Mouse (Mus musculus): ENCODE measurements at regions not wholly inside any gene's neighbourhood (a gene's known extent, or its start where the extent isn't known, plus 50 kb on each side); places are given as distances from the start of the nearest gene placed in this dataset.

DNA sequence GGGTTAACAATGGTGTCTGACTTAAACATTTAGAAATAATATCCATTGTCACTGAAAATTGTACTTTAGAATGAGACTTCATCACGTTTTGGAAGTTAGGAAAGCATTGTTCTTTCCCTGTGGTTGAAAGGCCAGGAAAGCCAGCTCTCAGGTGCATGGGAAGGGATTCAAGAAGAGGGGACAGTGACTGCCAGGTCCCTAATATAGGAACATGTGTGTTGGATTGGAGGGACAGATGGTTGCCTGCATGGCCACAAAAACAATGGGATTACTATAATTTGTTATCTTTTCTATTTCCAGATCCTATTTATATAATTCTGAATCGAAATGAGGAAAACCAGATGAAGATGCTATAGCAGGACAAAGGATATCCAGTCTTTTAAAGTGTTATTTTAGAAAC is 184.2 kb upstream of the Nr2f1 start:
- TF ChIP-seq CTCF (IDR thresholded peaks at IDR 0.05; ENCODE audit: borderline replicate concordance, insufficient read depth, low read length) (no peak), POLR2A (IDR thresholded peaks at IDR 0.05; ENCODE audit: low read depth, low read length) (no peak)

Measured in embryonic fibroblast, embryonic 13.5 days (primary cell).